Mouse (Mus musculus) G1E (cell line): ENCODE results near the gene Mcts2.

Source experiments
- CTCF ChIP-seq: IDR thresholded peaks from 2 replicates; pipeline ENCODE4 v1.5.1; 2012; ENCODE audit warnings: low read depth, low read length, inconsistent platforms, mixed read lengths
- GATA1 ChIP-seq: IDR thresholded peaks from 2 replicates; pipeline ENCODE4 v1.6.1; 2012; ENCODE audit warnings: borderline replicate concordance, low read length, inconsistent platforms, mixed read lengths
- POLR2AphosphoS5 ChIP-seq: IDR thresholded peaks from 2 replicates; pipeline ENCODE4 v1.6.1; 2012; ENCODE audit warnings: low read depth, low read length, inconsistent platforms; ENCODE audit not compliant: insufficient replicate concordance

DNA sequence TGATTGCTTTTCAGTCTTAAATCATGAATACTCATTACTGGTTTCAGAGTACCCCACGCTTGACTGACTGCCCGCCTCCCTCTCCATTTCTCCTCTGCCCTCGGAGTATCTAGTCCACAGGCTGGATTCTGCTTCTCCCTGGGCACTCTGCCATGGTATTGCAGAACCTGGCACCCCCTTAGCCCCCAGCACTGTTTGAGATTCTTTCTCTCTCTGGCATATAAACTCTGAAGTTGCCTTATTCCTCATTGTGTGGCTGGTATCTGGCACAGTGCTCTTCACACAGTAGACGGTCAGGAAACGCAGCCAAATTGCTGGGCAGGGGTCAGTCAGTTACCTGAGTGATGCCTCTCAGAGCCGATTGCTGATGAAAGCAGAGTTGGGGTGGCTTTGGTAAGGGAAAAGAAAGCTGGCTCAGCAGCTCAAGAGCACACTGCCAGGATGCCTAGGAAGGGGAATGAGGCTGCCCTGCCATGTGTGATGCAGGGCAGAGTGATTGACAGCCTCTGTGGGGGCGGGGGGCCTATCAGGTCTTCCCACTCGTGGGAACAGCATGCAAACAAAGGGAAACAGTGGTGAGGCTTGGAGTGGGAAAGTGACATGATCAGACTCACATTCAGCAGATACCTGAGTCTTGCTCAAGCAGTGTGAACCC lies 7.0 kb upstream of the Mcts2 start:
- TF ChIP-seq CTCF (no peak), POLR2AphosphoS5 (no peak), GATA1 (no peak)
